Mouse (Mus musculus) small intestine, adult 10 weeks (tissue): ENCODE measurements around the gene C2cd4d. TPM values are rescaled to one million over a fixed set of nuclear protein-coding genes. Genes with fewer than 3 reads are reported as not detected.

ENCODE experiments used
- polyA plus RNA-seq: library from polyadenylated mRNA; stranded (reverse); fragments of 350-450 nt; fragmentation: Illumina TruSeq; extraction: RNeasy Lipid Tissue Mini Kit (QIAGEN cat#74804); gene quantifications from one replicate; pipeline ENCODE4 v1.2.3, GENCODE M21; 2014; ENCODE audit warnings: low replicate concordance

Gene C2cd4d
- polyA plus RNA-seq: not detected

GRCm38 (mm10) chr3:94362138-94362537, at the start of gene C2cd4d:
Gene C2cd4d, plus strand, starts transcription at chr3:94362438.

GRCm38 (mm10) chr3:94341959-94342422, 20.2 kb upstream of the C2cd4d start, which contains the start of gene Them5:
Gene Them5, plus strand, starts transcription at chr3:94342099.

GRCm38 (mm10) chr3:94372641-94373040, 10.4 kb downstream of the C2cd4d start, which contains the start of gene Rorc:
Gene Rorc, plus strand, starts transcription at chr3:94372794.

GRCm38 (mm10) chr3:94398217-94398616, 36.0 kb downstream of the C2cd4d start, which contains the start of gene Lingo4:
Gene Lingo4, plus strand, starts transcription at chr3:94398517.

DNA sequence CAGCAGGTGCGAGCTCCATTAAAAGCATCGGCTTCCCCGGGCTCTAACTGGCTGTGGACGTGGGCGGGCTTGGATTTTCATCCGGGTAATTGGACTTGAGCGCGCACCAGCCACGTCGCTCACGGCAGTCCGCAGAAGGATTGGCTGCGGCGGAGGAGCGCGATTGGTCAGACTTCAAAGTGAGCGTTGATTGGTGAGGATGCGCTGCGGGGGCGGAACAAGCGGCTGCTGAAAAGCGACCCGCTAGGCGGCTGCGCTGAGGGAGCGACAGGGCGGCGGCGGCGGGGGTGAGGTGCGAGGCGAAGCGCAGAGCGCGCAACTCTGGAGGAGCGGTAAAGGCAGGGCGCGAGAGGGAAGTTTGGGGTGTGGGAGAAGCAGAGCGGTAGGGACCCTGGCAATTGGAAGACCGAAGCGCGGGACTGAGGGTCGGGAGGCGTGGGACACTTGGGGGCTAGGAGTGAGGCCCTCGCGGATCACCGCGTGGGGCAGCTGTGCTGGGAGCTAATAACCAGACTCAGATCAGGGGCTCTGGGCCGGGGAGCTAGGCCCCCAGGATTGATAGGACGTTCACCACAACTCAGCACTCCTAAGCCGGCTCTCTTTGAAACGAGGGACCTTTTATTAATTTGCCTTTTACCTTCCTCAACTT, 50.9 kb downstream of the C2cd4d start, which contains the start of gene Tdrkh:
Gene Tdrkh, plus strand, starts transcription at position 243 of the 649 bp plus-strand sequence.

Other genes starting within 250 kb of the C2cd4d start
- not detected for gene Gm10696, start 184.2 kb upstream of the C2cd4d start, polyA plus RNA-seq
- not detected for gene Gm5286, start 165.7 kb upstream of the C2cd4d start, polyA plus RNA-seq
- not detected for gene Gm4778, start 98.4 kb upstream of the C2cd4d start, polyA plus RNA-seq
- 67.9 TPM for gene Them4, start 52.3 kb upstream of the C2cd4d start, polyA plus RNA-seq
- not detected for gene Them5, start 20.3 kb upstream of the C2cd4d start, polyA plus RNA-seq
- gene Rorc, start 10.4 kb downstream of the C2cd4d start, polyA plus RNA-seq: 24.5 TPM
- gene Lingo4, start 36.1 kb downstream of the C2cd4d start, polyA plus RNA-seq: 0.19 TPM
- gene Tdrkh, start 50.8 kb downstream of the C2cd4d start, polyA plus RNA-seq: 1.3 TPM
- 35.5 TPM for gene Mrpl9, start 80.9 kb downstream of the C2cd4d start, polyA plus RNA-seq
- gene Oaz3, start 81.5 kb downstream of the C2cd4d start, polyA plus RNA-seq: not detected
- gene Celf3, start 115.9 kb downstream of the C2cd4d start, polyA plus RNA-seq: 0.19 TPM
- 0.85 TPM for gene Riiad1, start 117.9 kb downstream of the C2cd4d start, polyA plus RNA-seq
- gene Snx27, start 220.3 kb downstream of the C2cd4d start, polyA plus RNA-seq: 38.1 TPM